Mouse (Mus musculus): ENCODE results near the gene Prickle1.

Gene Prickle1

DNA sequence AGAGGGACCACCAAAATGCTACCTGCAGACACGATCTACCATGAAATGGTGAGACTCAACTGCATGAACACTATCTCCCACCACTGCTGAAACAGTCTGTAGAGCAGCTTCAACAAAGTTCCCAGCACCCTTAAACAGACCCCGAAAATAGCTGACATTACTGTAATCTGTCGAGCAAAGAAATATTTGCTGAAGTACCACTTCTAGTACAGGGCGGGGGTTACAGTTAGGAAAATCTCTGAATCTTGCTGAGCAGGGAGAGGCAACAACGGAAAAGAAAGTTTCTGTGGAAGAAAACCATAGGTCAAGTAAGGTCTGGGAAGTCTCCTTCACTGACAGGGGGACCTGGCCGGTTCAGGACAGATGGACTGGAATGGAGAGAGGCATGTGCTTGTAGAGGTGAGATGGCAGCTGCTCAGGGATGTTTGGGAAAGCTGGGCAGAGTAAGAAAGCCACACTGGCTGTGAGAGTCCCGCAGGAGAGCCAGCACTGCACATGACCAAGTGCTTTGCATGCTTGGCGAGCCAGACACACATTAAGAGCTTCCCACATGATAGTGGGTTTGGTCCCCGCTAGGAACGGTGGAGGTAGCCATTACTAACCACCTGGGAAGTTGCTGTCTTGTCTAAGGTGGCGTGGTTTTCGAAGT lies 41.4 kb downstream of the Prickle1 start:
- DNase-seq (ENCODE audit: low spot score in 2 of 2): no peak

DNA sequence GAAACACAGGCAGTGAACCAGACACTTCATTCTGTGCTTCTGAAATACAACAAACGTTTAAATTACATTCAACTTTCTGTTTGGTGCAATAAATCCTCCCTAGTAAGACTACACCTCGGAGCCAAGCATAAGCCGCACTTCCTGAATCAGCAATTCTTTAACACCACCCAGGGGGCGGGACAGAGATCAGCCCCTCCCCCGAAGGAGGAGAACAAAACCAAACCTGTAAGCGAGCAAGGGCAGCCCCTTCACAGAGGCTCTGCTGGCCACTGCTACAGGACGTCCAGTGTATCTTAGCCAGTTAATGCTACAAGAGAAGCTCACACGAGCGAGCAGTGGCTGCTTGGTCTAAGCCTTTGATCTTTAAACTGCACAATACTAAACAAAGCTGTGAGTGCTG lies 43.5 kb downstream of the Prickle1 start:
- DNase-seq (ENCODE audit: low spot score in 2 of 2): peak; percentile 33 to 54

DNA sequence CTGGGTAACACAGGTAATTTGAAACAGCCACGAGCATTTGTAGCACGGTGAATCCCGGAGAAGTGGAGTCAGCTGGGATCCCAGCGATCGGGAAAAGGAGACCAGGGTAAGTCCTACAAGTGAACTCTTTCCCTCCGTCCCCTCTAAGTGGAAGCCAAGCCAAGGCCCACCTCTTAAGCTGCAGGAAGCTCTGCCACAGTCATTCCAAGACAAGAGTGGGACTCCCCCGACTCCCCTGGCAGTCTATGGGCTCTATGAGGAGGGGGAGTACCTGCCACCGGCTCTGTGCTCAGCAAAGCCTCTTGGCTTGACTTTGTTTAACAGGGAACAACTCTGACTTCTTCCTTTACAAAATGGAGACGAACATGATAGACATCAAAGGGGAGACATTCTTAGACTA lies 47.4 kb downstream of the Prickle1 start:
- no peak for DNase-seq (ENCODE audit: low spot score in 2 of 2)

DNA sequence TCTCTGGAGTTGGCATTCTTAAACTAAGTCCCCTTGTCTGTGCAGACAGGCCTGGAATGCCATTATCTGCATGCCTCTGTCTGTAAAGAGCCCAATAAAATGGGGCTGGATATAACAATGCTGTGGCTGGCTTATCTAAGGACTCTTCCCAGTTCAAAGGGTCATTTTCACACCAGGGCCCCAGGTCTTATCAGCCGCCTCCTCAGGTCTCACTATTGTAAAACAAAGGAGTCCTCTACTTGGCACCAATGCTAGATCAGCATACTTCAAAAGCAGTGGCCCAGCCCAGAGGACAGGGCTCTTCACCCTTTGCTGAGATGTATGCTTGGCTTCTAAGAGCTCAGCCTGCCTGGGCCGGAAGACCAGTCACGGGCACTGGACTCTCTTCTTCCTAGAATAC lies 56.3 kb downstream of the Prickle1 start:
- DNase-seq (ENCODE audit: low spot score in 2 of 2): no peak

DNA sequence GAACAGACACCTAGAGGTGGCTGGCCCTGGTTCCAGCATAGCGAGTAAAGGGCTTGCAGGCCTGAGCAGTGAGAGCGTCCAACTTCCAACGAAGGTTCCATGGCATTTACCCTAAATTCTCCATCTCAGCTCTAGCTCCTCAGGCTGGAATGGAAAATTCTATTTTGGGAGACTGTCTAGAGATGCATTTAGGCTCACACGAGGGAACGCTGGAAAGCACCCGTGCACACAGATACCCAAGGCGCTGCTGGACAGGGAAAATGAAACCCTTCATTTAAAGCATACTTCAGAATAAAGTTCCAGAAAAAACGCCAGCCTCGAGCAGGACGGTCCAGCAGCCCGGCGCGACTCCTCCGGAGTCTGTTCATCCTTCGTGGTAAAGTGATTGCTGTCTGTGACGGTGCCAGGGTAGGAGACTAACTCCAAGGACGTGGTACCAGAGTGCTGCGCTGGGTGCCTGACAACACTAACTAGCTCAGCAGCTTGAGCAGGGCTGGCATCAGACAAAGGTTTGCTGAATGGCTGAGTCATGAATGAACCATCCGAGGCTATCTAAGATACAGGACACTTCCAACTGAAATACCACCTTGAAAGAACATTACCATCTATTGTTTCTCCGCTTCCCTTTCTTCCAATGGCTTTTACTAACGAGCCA lies 57.0 kb downstream of the Prickle1 start:
- no peak for DNase-seq (ENCODE audit: low spot score in 2 of 2)

DNA sequence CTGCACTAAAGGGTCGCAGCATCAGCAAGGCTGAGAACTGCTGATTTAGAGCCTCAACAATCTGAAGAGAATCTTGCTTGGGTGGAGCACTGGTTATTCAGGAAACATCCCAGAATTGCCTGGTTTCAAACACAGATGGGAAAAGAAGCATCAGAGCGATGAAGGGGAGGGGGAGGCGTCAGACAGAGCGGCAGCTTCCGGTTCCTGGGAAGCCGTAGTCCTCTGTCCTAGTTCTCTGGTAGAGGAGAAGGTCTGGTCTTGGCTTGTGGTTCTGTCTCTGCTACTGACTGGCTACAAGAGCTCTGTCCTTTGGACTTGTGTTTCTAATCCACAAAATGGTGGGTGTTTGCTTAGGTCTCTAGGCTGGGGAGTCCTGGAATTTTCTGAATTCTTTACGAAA lies 57.9 kb downstream of the Prickle1 start:
- no peak for DNase-seq (ENCODE audit: low spot score in 2 of 2)

DNA sequence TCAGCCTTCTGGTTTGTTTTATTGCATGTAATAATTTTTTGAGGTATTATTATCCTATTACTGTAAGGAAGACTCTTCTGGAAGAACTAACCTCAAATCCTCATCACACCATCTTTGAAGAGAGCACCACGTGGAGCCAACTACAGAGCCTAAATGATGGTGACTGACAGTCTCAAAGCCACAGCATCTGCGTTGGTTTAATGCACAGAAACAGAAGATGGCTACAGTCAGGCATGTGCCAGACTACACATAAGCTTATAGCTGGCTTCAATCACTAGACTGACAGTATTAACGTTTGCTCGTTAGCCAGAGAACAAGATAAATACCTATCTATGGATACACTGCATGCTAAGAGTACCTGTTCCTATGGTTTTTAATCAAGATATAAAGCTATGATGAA lies 59.5 kb downstream of the Prickle1 start:
- DNase-seq (ENCODE audit: low spot score in 2 of 2): no peak

DNA sequence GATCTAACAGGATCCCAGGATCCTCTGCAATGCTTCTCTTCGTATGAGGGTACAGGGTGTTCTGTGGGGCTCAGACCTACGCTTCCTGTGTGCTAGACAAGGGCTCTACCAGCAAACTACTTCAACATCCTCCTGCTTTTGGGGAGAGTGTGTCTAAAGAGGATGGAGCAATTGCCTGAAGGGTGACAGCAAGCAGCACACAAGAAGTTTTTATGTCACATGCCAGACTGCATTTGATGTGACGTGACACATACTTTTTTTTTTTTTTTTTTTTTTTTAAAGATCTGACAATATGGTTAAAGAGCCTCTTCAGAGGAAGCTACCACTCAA lies 65.0 kb downstream of the Prickle1 start:
- no peak for DNase-seq (ENCODE audit: low spot score in 2 of 2)

DNA sequence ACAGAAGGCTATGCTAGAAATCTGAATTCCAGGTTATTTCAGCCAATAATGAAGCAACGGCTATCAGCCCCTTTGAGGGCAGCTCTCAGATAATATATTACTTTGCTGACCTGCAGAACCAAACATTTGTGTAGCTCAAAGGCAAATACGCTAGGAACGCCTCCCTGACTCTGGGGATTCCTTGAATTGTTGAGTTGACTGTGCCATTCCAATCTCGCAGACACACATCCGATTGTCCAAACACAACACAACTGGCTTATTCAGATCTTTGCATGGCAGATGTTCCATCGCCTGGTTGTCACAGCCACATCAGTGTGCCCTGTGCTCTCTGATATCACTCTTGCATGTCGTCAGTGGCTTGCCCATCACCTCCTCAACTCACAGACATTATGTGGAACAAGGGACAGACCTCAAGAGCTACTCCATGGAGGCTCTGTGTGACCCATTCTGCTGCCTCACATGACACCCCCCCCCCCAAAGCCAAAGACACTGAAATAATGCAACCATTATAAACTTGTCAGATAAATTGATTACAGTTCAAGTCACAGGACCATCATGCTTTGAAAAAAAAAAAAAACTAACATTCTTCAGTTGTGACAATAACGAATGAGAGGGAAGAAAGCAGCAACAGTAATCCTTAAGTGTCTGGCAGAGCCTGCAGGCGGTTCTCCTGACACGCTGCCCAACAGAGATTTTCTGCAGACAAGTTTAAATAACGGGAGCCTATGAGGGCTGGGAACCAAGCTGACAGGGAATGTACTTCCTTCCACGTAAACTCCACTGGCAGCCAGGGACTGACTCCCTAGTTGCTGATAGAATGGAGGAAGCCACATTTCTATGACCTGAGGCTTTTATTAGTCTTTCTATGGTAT lies 65.6 kb downstream of the Prickle1 start:
- DNase-seq (ENCODE audit: low spot score in 2 of 2): no peak

DNA sequence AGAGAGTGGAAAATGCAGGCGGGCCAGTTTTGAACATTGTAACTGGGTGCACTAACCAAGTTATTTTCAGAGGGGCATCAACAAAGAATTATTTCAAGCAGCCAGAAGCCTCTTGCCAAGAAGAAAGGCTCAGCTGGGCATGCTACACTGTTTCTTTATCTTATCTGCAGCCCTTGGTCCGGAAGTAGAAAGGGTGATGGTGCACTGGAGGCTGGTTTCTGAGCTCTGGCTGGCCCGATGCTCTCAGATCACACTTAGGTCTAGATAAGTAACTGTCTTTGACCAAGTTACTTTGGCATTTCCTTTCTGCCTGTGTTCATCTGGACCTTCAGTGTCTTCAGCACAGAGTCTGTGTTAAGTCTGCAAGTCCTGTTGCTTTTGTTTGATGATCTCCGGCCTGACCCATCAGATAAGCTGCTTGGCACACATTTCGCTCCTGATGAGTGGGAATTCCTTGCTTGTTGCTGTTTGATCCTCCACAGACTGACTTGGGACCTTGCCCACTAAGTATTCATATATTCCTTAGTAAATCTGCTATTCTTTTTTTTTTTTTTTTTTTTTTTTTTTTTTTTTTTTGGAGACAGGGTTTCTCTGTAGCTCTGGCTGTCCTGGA lies 70.3 kb downstream of the Prickle1 start:
- no peak for DNase-seq (ENCODE audit: low spot score in 2 of 2)

DNA sequence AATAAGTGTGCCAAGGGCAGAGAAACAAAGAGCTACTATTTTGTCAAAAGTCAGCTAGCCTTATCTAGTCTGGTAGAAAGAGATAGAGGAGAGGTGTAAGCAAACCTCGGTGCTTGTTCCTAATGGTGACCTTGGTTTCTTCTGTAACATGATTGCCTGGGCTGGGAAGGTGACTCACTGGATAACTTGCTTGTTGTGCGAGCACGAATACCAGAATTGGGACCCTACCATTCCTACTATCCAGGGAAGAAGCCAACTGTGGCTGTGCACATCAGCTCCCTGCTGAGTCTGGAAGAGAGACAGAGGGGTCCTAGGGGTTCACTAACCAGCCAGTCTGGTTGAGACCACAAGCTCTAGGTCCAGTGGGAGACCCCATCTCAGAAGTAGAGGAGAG lies 73.9 kb downstream of the Prickle1 start:
- DNase-seq (ENCODE audit: low spot score in 2 of 2): no peak

DNA sequence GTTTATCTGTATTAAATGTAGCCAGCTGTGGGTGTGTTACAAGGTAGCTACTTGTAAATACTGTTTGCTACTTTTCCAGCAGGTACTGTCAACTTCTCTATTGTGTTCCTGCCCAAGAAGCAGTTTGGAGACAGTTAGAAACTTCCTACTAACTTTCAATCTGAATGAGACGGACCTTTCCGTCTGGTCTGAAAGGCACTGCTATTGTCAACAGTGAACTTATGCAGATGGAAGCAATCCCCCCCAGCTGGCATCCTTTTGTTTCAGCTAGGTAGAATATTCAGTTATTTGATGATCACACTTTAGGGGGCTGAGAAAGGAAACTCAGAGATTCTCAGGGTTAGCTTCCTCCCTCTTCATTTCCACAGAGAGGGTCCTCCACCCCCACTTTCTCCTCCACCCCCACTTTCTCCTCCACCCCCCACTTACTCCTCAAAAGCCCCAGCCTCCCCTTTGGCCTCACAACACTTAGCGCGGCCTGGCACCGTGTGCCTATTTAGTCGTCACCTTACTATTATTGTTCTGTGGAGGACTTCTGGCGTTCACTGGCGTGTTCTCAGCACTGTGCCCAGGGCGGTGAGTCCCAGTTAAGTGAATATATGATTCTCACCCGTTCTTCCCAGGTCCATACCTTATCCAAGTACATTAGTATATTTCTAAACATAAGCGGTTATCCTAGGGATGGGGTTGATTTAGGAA lies 74.5 kb downstream of the Prickle1 start:
- no peak for DNase-seq (ENCODE audit: low spot score in 2 of 2)

DNA sequence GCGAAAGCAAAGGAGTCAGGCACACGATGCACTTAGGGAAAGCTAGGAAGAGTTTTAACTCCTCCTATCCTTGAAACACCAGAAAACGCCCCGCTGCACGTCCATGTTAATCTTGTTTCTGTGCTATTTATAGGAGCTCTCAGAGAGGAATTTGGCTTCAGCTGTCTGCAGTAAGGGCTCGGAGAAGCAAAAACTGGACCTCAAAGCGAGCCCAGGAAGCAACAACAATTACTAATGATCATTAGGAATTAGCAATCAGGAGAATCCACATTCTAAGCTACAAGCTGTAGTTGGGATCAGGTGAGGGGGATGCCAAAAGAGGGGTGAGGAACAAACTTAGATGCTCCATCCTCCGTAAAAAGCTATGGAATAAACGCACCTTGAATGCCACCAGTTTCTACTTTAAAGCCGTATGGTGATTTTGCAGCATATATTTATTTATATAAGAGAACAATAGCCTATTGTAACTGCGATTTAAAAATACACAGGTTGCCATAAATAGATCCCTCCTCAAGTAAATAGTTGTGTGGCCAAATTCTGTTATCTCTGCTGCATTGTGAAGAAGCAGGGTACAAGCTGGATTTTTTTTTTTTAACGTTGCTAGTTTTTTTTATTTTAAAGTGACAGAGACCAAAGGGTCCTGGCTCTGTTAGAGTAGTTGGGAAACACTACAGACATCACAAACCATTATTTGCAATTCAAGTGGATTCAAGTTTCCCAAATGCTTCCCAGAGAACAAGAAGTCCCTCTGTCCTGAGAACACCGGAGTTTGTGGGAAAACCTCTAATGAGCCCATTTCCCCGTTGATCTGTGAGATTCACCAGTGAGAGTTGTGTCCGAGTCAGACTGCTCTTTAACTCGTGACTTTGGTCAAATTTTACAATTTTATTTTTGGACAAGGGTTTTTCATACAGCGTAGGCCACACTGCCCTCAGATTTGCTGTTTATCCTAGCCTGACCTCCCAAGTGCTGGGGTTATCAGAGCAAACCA lies 75.6 kb downstream of the Prickle1 start:
- DNase-seq (ENCODE audit: low spot score in 2 of 2): no peak

DNA sequence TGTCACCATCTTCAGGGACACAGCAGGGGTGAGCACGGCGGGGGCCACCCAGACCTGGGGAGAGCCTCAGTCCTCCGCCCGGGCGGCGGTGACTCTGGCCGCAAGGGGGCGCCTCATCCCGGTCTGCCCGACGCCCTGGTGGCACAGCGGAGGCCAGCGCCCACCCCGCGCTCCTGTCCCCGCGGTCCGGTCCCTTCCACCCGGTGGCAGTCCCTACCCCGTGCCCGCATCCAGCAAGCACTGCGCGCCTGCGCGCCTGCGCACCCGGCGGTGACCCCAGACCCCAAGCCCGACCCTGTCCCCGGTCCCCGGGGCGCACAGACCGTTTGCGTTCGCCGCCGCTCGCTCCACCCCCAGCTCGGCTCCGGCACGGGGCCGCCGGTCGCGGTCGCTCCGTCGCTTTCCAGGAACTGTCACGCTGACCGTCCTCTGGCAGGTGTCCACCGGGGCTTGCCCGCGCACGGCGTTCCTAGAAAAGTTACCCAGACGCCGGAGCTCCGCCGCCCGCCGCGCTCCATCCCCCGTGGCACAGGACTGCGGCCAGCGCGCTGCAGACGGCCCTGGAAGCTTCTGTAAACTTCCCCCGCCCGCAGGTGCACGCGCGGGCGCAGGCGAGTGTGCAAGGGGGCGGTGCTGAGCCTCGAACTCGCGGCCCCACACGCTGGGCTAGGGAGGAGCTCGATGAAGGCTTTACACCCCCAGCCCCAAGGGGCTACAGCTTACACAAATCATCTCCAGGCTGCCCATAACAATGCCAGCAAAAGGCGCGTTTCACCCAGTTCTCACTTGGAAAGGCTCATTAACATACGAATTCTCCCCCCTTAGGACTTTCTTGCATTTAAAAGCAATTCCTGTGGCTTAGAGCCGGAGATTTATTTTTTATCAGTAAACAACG lies 76.5 kb downstream of the Prickle1 start:
- DNase-seq (ENCODE audit: low spot score in 2 of 2): peak; percentile 66 to 80

DNA sequence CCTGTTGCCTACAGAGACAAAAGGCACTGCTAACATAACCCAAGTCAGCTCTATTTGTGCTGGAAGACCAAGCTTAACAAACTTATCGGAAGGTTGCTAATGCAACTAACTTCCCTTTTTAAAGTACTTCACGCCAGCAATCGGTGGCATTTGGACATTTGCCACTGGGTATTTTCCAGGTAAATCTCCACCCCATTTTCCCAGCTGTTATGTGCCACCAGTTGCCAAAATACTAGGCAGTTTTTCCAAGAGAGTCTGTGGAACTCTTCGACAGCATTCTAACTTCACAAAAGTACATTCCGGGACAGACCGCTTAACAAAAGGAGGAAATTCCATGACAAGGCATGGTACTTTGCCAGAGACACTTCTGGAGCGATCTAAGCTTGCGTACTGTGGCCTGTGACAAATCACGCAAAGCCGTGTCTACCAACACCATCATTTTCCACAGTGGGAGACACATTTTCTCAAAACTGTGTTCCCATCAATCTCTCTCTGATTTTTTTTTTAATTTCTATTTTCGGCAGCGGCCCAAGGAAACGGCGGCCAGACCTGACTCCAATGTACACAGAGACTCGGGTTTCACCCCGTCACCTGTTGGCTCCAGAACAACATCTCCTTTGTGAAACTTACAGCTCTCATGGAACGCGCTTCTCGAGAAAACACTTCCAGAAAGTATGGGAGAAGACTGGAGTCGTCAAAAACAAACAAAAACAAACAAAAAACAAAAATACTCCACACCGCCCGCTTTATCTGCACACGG lies 77.4 kb downstream of the Prickle1 start:
- peak in 1 of 2 experiments; percentile 14 for DNase-seq (ENCODE audit: low spot score in 2 of 2)

DNA sequence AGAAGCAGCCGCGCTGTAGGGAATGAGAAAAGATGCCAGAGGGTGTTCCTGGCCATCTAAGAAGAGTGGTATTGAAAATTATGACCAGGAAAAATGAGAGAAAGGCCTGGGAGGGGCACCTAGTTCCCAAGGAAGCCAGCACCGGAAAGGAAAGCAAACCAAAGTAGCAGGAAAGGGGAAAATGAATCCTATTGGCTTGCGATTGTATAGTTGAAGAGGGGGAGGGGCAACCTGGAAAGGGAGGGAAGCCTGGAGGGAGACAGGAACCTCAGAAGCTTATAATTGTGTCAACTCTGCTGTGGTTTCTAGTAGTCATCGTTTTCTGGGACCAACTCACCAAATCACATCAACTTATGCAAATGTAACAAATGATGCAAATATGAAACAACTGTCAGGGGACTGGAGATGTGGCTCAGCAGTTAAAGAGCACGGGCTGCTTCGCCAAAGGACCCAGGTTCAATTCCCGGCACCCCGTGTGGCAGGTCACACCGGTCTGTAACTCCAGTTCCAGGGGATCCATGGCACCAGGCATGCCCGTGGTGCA lies 78.6 kb downstream of the Prickle1 start:
- DNase-seq (ENCODE audit: low spot score in 2 of 2): no peak

DNA sequence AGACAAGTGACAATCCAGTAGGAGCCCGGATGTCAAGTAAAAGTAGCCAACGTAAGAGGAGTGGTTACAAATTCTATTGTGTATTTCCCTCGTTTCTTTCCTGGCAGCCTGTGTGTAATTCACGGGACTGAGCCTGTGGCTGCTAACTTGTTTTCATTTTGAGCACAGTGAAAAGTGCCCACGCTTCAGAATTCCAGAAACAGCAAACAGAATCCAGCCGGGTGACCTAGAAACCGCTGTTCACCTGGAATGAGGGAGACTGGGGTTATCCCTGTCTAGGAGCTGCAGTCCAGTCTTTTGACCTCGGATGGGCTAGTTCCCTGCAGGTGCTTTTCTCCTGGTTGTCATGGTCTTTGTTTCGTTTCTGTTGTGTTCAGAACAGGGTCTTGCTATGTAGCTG lies 80.4 kb downstream of the Prickle1 start:
- DNase-seq (ENCODE audit: low spot score in 2 of 2): no peak

DNA sequence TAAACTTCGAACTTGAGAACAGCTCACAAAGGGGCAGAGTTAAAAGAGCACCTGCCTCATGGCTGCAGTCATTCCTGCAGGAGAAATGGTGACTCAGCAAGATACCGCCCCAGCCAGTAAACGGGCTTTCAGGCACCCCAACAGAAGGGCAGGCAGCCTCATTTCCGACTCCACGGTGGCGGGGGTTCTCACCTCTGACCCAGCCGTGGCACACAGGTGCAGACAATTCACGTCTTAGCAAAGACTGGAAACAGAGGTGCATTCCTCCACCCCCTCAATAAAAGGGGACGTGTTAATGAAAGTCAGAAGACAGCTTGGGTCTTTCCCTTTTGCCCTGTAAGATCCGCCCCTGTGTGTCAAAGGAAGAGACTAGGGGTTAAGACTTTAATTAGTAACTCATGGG lies 81.8 kb downstream of the Prickle1 start:
- peak in 1 of 2 experiments; percentile 9 for DNase-seq (ENCODE audit: low spot score in 2 of 2)

DNA sequence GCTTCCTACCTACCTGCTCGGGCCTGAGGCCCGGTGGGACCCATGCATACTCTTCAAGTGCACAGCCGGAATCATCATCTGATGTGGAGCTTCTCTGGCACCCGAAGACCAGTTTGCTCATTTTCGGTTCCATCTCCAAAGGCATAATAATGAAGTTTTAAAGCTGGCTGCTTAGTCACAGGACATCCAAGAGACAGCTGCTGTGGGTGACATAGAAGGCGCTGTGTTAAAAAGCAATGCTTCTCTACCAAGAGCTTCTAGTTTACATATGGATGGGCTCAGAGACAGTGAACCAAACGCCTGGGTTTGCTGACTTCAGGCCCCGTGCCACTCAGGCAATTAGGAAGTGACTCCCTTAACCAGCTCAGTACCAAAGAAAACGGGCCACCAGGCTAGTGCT lies 83.3 kb downstream of the Prickle1 start:
- DNase-seq (ENCODE audit: low spot score in 2 of 2): no peak
